Mouse (Mus musculus) CD8-positive naive resting alpha-beta T cell, adult 57 days (primary cell): ENCODE results near the gene Zfp109. TPM values are rescaled to one million over a fixed set of nuclear protein-coding genes. Genes with fewer than 3 reads are reported as not detected.

Source experiments
- total RNA-seq: library from RNA; stranded (reverse); gene quantifications from one replicate; pipeline ENCODE4 v1.2.4, GENCODE M21; 2023

Gene Zfp109
- 3.8 TPM for total RNA-seq

DNA sequence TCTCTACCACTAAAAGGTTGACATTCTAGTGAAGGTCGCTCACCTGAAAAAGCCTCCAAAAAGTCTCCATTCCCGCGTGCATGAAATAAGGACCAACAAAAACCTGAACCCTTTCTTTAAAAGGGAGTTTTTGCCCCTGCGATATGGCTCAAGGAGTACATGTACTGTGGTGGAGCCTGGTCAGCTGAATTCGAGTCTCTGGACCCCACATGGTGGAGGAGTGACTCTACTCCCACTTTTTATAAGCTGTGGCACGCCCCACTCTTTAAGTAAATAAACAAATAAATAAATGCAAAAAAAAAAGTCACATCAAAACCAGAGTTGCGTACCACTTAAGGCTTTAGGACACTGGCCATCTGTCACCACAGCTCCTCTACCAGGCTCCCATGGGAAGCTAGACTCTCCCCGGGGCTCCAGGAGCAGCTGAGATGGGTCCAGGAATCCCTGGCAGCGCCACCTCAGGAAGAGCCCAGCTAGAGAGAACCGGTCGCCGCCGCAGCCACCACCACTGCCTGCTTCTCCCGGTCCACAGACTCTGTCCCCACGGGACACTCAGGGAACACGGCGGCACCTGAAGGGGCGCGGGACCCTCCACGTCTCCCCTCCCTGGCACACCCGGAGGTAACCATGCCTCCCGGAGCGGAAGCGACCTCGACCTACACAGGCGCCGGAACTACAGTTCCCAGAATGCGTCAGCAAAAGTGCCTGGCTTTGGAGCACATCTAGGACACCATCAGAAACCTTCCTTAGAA, at the start of gene Zfp109:
Zfp109 (minus strand) TSS at position 521 of the 752 bp plus-strand sequence.

DNA sequence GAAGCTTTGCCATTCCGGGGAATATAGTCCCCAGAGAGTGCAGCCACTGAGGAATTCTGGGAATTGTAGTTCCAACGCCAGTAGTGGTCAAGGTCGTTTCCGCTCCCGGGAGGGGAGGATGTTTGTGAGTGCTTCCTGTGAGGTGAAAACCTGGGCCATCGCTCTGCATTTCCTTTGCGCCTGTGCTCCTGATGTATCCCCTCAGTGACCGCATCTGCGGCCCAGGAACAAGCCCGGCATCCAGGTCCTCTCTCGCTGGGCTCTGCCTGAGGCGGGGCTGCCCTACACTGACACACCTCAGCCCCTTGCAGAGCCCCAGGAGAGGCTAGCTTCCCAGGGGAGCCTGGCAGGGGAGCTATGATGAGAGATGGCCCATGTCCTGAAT, 32.9 kb upstream of the Zfp109 start, which contains the start of gene Zfp93:
Zfp93 (plus strand) TSS at position 133 of the 385 bp plus-strand sequence.

DNA sequence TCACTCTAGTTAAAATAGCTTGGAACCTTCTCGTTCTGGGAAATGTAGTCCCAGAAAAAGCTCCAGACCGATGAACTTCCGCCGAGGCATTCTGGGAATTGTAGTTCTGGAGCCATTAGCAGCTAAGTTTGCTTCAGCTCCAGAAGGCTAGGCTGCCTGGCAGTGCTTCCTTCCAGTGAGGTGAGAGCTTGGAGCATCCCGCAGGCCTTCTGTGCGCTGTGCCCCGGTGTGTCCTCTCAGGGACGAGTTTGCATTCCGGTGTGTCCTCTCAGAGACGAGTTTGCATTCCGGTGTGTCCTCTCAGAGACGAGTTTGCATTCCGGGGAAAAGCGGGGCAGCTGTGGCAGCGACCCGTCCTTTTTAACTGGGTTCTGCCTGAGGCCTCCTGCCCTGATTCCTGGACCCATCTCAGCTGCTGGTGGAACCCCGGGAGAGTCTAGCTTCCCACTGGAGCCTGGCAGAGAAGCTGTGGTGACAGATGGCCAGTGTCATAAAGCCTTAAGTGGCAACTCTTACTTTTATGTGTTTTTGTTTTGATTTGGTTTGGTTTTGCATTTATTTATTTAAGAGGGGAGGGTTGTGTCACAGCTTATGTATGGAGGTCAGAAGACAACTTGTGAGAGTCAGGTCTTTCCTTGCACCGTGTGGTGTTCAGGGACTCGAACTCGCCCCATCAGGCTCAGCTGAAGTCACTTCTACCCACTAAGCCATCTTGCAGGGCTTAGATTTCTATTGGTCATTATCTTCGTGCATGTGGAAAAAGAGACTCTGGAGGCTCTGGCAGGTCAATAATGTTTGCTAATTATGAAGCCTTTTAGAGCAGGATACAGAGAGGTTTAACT, 17.5 kb upstream of the Zfp109 start, which contains the start of gene Zfp108:
Zfp108 (plus strand) TSS at position 162 of the 842 bp plus-strand sequence.

DNA sequence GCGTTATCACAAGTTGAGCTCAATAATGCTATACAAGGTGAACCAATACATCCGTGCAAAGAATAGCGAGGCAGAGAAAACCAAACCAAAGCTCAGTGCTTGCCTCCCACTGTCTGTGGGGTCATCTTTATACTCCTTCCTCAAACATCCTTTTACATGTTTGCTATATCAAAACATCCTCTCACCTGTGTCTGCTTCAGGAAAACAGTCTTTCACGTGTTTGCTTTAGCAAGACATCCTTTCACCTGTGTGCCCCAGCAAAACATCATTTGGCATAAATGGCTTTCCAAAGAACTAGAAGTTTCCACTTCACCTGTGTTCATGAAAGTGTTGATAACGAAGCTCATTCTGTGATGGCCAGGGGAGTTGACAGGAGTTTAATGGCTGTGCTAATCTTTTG, 26.0 kb downstream of the Zfp109 start, which contains the start of gene Zfp111:
Zfp111 (minus strand) TSS at position 101 of the 400 bp plus-strand sequence.

Other genes with a start within 250 kb of the Zfp109 start
- gene V1rd19, start 235.9 kb downstream of the Zfp109 start, total RNA-seq = not detected
- not detected for gene Vmn1r183, start 184.3 kb downstream of the Zfp109 start, total RNA-seq
- gene Zfp180, start 155.6 kb downstream of the Zfp109 start, total RNA-seq = 33.2 TPM
- 4.4 TPM for gene Zfp112, start 125.2 kb downstream of the Zfp109 start, total RNA-seq
- gene Zfp235, start 103.4 kb downstream of the Zfp109 start, total RNA-seq = 5.7 TPM
- 0.55 TPM for gene Zfp114, start 62.5 kb downstream of the Zfp109 start, total RNA-seq
- 0.24 TPM for gene Zfp111, start 26.1 kb downstream of the Zfp109 start, total RNA-seq
- gene Zfp108, start 17.2 kb upstream of the Zfp109 start, total RNA-seq = not detected
- gene Zfp93, start 32.9 kb upstream of the Zfp109 start, total RNA-seq = 0.98 TPM
- gene Zfp61, start 63.7 kb upstream of the Zfp109 start, total RNA-seq = 10.2 TPM
- 4.7 TPM for gene Zfp94, start 79.1 kb upstream of the Zfp109 start, total RNA-seq
- gene Tescl, start 96.4 kb upstream of the Zfp109 start, total RNA-seq = not detected
- not detected for gene Lypd5, start 111.6 kb upstream of the Zfp109 start, total RNA-seq
- 165 TPM for gene Kcnn4, start 132.7 kb upstream of the Zfp109 start, total RNA-seq
- 134 TPM for gene Smg9, start 162.1 kb upstream of the Zfp109 start, total RNA-seq
- gene Irgc1, start 214.7 kb upstream of the Zfp109 start, total RNA-seq = 10.8 TPM
- gene Plaur, start 224.9 kb upstream of the Zfp109 start, total RNA-seq = 372 TPM
- gene Cadm4, start 244.5 kb upstream of the Zfp109 start, total RNA-seq = 0.40 TPM